Mouse (Mus musculus) liver, embryonic 14.5 days (tissue): ENCODE results near the gene Cnot11. TPM values are rescaled to one million over a fixed set of nuclear protein-coding genes. Genes with fewer than 3 reads are reported as not detected.

Source experiments
- ATAC-seq: fragments of 200-750 bp; cut with Nextera tagmentation; 2 replicates; pipeline ENCODE4 v1.8.0; 2017; ENCODE audit warnings: moderate number of reproducible peaks, mild to moderate bottlenecking, moderate library complexity; ENCODE audit not compliant: insufficient read depth
- DNase-seq, 3 experiments: peaks; one replicate each; pipeline ENCODE4 v3.0.0-alpha.2; 2012 to 2013; ENCODE audit warnings: low read depth in 3 of 3, low spot score in 3 of 3
- H3K27ac ChIP-seq: fragments of 300-500 bp; sonication (generic); 2 replicates; pipeline ENCODE4 v1.5.1; 2014; ENCODE audit warnings: moderate library complexity, mild to moderate bottlenecking, control low read depth, inconsistent platforms
- H3K27me3 ChIP-seq: fragments of 300-500 bp; sonication (generic); 2 replicates; pipeline ENCODE4 v1.6.1; 2014; ENCODE audit warnings: mild to moderate bottlenecking, low read length, moderate library complexity; ENCODE audit not compliant: control insufficient read depth, insufficient read depth
- H3K36me3 ChIP-seq: fragments of 300-500 bp; sonication (generic); replicated peaks from 2 replicates; pipeline ENCODE4 v1.6.1; 2014; ENCODE audit warnings: low read depth; ENCODE audit not compliant: control insufficient read depth, insufficient read depth
- H3K4me1 ChIP-seq, 2 experiments: fragments of 200-500 bp in 1 of 2; fragments of 300-500 bp in 1 of 2; sonication (generic) in 1 of 2; replicated peaks; 2 replicates each; pipeline ENCODE4 v1.6.1; 2012 to 2014; ENCODE audit warnings: antibody characterized with exemption in 1 of 2, inconsistent platforms in 1 of 2, low read length in 1 of 2; ENCODE audit not compliant: control insufficient read depth in 2 of 2, insufficient read depth in 2 of 2
- H3K4me2 ChIP-seq: fragments of 300-500 bp; sonication (generic); 2 replicates; pipeline ENCODE4 v1.6.1; 2014; ENCODE audit warnings: low read depth, mild to moderate bottlenecking, control low read depth, moderate library complexity
- H3K4me3 ChIP-seq, 2 experiments: fragments of 200-500 bp in 1 of 2; fragments of 300-500 bp in 1 of 2; sonication (generic) in 1 of 2; 2 replicates each; pipeline ENCODE4 v1.5.1; 2012 to 2014; ENCODE audit warnings: low read depth in 2 of 2, low read length in 2 of 2, mild to moderate bottlenecking in 2 of 2, control low read depth in 1 of 2, inconsistent platforms in 1 of 2, moderate library complexity in 1 of 2; ENCODE audit not compliant: insufficient read depth in 1 of 2
- H3K9ac ChIP-seq: fragments of 300-500 bp; sonication (generic); replicated peaks from 2 replicates; pipeline ENCODE4 v1.6.1; 2014; ENCODE audit warnings: mild to moderate bottlenecking, control low read depth, moderate library complexity
- H3K9me3 ChIP-seq: fragments of 300-500 bp; sonication (generic); 2 replicates; pipeline ENCODE4 v1.6.1; 2016; ENCODE audit warnings: low read length, mixed read lengths; ENCODE audit not compliant: control insufficient read depth
- CTCF ChIP-seq: IDR thresholded peaks from 2 replicates; pipeline ENCODE4 v1.5.1; 2016; ENCODE audit warnings: antibody characterized with exemption, low read depth, control low read depth
- EP300 ChIP-seq: IDR thresholded peaks from 2 replicates; pipeline ENCODE4 v1.6.1; 2016; ENCODE audit warnings: antibody characterized with exemption, low read depth
- WGBS: fragments of 180-500 bp; shearing (Covaris S2); extraction: QIAGEN DNeasy Blood & Tissue Kit; methylation state at CpG from one replicate; pipeline ENCODE4 v1.1.7; 2014; ENCODE audit not compliant: insufficient replicate concordance; 5-methylcytosine and 5-hydroxymethylcytosine counted together
- polyA plus RNA-seq, 2 experiments: library from polyadenylated mRNA; depleted of rRNA in 1 of 2; stranded (reverse) in 1 of 2; unstranded in 1 of 2; fragments of >200 nt; fragmentation: Nextera tagmentation in 1 of 2; extraction: Ambion mirVana in 1 of 2; gene quantifications; 2 replicates each; pipeline versions ENCODE4 v1.2.1 to v1.2.3; 2012 to 2014

Cnot11 gene
- polyA plus RNA-seq, 2 experiments, result 8.0 to 10.0 TPM

DNA sequence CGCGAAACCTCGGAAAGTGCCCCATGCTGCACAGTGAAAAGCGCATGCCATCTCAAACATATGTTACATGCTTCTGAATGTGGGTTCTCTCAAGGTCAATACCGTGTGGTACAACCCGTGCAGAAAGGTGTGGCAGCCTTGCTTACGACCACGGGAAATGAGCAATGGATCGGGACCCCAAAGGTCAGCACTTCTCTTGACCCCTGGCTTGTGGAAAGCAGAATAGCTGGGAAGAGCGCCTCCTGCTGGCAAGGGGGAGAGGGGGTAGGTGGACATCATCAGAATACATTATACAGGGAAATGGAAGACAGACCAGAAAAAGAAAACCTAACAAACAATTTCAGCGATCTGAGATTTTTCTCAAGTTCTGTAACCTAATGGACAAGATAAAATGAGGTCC lies 37.0 kb upstream of the Cnot11 start:
- DNase-seq, result no peak
- H3K27ac ChIP-seq, result no peak overlapping the region
- H3K4me3 ChIP-seq, result no peak overlapping the region
- H3K27me3 ChIP-seq, result no peaks in the 10 kb centered on the region
- H3K4me2 ChIP-seq, result no peak overlapping the region
- no peak overlapping the region for H3K9ac ChIP-seq
- no peaks in the 10 kb centered on the region; a peak in 1 of 4 replicates for H3K4me1 ChIP-seq
- no peak for TF ChIP-seq EP300
- peak; percentile 63 for TF ChIP-seq CTCF
- 71% methylated on average over 11 of the region's 11 CpGs for WGBS
- no peak for ATAC-seq
- no peaks in the 10 kb centered on the region for H3K36me3 ChIP-seq
- H3K9me3 ChIP-seq, result no peaks in the 10 kb centered on the region

DNA sequence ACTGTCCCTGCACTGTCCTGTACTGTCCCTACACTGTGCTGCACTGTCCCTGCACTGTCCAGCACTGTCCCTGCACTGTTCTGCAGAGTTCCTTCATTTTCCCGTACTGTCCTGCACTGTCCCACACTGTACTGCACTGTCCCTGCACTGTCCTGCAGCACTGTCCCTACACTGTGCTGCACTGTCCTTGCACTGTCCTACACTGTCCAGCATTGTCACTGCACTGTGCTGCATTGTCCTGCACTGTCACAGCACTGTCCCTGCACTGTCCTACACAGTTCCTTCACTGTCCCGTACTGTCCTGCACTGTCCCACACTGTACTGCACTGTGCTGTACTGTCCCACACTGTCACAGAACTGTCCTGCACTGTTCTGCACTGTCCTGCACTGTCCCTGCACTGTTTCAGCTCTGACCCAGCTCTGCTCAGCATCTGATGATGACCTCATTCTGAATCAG lies 35.3 kb upstream of the Cnot11 start:
- Histone ChIP-seq H3K4me1 (no peaks in the 10 kb centered on the region), H3K36me3 (no peaks in the 10 kb centered on the region), H3K9me3 (no peaks in the 10 kb centered on the region), H3K27ac (no peak overlapping the region), H3K4me3 (no peak overlapping the region), H3K27me3 (no peaks in the 10 kb centered on the region), H3K4me2 (no peak overlapping the region), H3K9ac (no peak overlapping the region)
- WGBS, result 71% methylated on average over 2 of the region's 2 CpGs
- DNase-seq (no peak), ATAC-seq (no peak)
- TF ChIP-seq CTCF (no peak), EP300 (no peak)

DNA sequence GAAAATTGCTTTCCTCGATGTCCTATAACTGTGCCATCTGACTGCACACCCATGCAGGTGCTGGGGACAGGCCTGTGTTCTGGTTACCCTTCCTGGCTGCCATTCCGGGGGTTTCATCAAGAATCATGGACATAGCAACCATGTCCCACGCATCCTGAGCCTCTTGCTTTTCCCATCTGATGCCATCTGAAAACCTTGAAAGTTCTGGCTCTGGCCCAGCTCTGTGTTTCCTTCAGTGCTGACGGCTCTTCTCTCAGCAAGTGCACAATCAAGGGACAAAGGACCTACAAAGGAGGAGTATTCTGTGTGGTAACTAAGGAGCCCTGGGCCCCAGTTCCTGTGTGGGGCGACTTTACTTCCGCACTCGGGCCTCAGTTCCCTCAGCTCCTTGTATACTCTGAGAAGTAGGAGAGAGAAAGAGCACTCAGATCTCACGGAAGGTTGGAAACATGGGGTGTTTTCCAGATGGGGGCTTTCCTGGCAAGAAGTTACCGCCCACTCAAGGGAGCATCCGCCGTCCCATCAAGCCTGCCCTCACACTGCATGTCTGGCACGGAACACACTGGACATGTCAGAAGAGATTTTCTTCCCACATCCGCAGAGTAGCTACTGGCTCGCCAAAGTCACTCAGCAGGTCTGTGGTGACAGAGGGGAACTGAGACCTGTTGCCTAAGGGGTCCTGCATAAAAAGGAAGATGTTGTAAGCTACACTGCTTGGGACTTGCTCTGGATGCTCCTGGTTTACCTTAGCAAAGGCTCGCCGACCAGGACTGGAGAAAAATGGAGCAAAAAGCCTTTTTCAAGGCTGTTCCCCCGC lies 31.8 kb upstream of the Cnot11 start:
- Histone ChIP-seq H3K9ac (no peak overlapping the region), H3K4me1 (no peaks in the 10 kb centered on the region), H3K4me3 (no peak overlapping the region), H3K4me2 (no peak overlapping the region), H3K9me3 (no peaks in the 10 kb centered on the region), H3K27ac (no peak overlapping the region), H3K36me3 (no peaks in the 10 kb centered on the region), H3K27me3 (no peaks in the 10 kb centered on the region)
- WGBS, result 62% methylated on average over 17 of the region's 17 CpGs
- TF ChIP-seq EP300 (no peak), CTCF (no peak)
- no peak for DNase-seq
- ATAC-seq, result no peak

DNA sequence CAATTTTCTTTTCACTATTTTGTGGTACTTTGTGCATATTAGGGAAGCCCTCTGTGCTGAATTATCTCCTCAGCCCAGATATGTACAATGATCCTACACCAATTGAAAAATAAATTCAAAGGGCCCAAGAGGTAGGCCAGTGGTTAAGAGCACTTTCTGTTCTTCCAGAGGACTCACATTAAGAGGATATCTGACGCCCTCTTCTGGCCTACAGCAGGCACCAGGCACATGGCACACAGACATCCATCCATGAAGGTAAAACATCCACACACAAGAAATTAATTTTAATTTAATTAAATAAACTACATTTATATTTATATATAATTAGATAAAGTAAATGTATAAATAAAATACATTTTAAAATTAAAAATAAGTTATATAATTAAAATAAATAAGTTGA lies 30.5 kb upstream of the Cnot11 start:
- Histone ChIP-seq H3K4me1 (no peaks in the 10 kb centered on the region), H3K9me3 (no peaks in the 10 kb centered on the region), H3K27ac (no peak overlapping the region), H3K4me3 (no peak overlapping the region), H3K36me3 (no peaks in the 10 kb centered on the region), H3K9ac (no peak overlapping the region), H3K4me2 (no peak overlapping the region), H3K27me3 (no peaks in the 10 kb centered on the region)
- 0% methylated on average over 1 of the region's 1 CpGs for WGBS
- TF ChIP-seq EP300, result no peak
- peak; percentile 54 for TF ChIP-seq CTCF
- no peak for ATAC-seq
- peak in 1 of 3 experiments; percentile 18 for DNase-seq

DNA sequence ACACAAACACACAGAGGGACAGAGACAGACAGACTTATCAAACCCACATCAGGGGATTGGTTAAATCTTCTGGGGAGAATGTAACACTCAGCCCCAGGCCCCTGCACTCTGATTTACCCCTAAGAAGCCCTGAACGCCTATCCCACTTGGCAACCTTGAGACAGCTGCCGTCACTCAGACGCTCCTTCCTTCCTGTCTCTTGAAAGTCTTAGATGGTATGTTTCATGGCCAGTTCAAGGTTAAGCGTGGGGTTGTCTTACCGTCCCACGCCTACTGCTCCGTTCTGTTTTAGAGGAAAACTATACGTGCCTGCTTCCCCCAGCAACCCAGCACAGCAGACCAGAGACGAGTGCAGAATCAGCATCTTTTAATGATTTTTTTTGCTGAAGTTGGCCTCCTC lies 29.2 kb upstream of the Cnot11 start:
- 57% methylated on average over 9 of the region's 9 CpGs for WGBS
- ATAC-seq, result no peak
- no peaks in the 10 kb centered on the region for H3K4me1 ChIP-seq
- no peak overlapping the region for H3K27ac ChIP-seq
- H3K4me3 ChIP-seq, result no peak overlapping the region
- H3K9me3 ChIP-seq, result no peaks in the 10 kb centered on the region
- H3K9ac ChIP-seq, result no peak overlapping the region
- DNase-seq, result no peak
- H3K4me2 ChIP-seq, result no peak overlapping the region
- H3K36me3 ChIP-seq, result no peaks in the 10 kb centered on the region
- H3K27me3 ChIP-seq, result no peaks in the 10 kb centered on the region
- TF ChIP-seq EP300 (no peak), CTCF (no peak)
